Mouse (Mus musculus): ENCODE measurements around the gene Slc25a13.

- TF ChIP-seq CTCF (IDR thresholded peaks at IDR 0.05; ENCODE audit: low read depth) (no peak), EP300 (IDR thresholded peaks at IDR 0.05; ENCODE audit: low read depth) (no peak)
These were observed 33.4 kb downstream of the Slc25a13 start for GRCm38 (mm10) chr6:6183601-6184000.
